Mouse (Mus musculus): Measurements from ENCODE around the gene Lgals7. TPM values are rescaled to one million over a fixed set of nuclear protein-coding genes. Genes with fewer than 3 reads are reported as not detected.

The Lgals7 gene
- 3.3 and 4.8 TPM in 2 replicates for polyA plus RNA-seq (2015; fragmentation: Nextera tagmentation; extraction: Ambion mirVana)

DNA sequence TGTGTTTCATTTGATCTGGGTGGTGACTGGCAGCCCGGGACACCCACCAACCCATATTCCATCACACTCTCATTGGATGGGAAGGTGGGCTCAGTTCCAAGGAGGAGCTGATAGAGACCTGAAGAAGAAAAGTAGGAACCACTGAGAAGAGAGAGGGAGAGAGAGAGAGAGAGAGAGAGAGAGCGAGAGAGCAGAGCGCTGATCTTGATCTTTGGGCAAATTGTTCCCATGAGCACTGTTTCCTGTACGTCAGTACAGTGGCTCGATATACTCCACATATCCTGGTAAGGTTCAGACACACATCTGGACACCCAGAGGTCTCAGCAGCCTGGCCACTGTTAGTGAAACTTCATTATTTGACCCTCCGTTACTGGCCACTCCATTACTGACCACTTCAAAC, at the start of gene Lgals7:
TSS of gene Lgals7 (plus strand) at position 314 of the 400 bp plus-strand sequence.
- Histone ChIP-seq H3K4me2 (peak within 1 kb of the TSS; percentile 19; the same call in 1 of the 2 replicates), H3K4me1 (peaks cover 22% of the 10 kb centered on the region), H3K36me3 (no peaks in the 10 kb centered on the region), H3K4me3 (replicated peaks) (no peak within 1 kb of the TSS), H3K27me3 (replicated peaks) (no peaks in the 10 kb centered on the region), H3K9me3 (replicated peaks) (no peaks in the 10 kb centered on the region), H3K9ac (replicated peaks) (no peak within 1 kb of the TSS), H3K27ac (replicated peaks) (no peak within 1 kb of the TSS)
- 68% methylated on average over 6 of the region's 6 CpGs for WGBS
- no peak for ATAC-seq (ENCODE audit: low FRiP score)

- H3K4me3 ChIP-seq (replicated peaks) = no peak overlapping the region
- H3K9ac ChIP-seq (replicated peaks) = no peak overlapping the region
- H3K27ac ChIP-seq (replicated peaks) = no peak overlapping the region
- H3K4me2 ChIP-seq = no peak overlapping the region
- peaks cover 64% of the 10 kb centered on the region for H3K36me3 ChIP-seq
- H3K4me1 ChIP-seq = peaks cover 58% of the 10 kb centered on the region
- no peak for ATAC-seq (ENCODE audit: low FRiP score)
- no peaks in the 10 kb centered on the region for H3K9me3 ChIP-seq (replicated peaks)
- WGBS = 90% methylated on average over 5 of the region's 5 CpGs
- no peaks in the 10 kb centered on the region for H3K27me3 ChIP-seq (replicated peaks)
Measured at GRCm38 (mm10) chr7:28814306-28815034, 49.2 kb upstream of the Lgals7 start.

- no peaks in the 10 kb centered on the region for H3K9me3 ChIP-seq (replicated peaks)
- 0 out of 2 replicates have a peak overlapping the region, but pooled peaks have one; percentile 1 for H3K9ac ChIP-seq (replicated peaks)
- peaks cover 72% of the 10 kb centered on the region for H3K36me3 ChIP-seq
- H3K4me3 ChIP-seq (replicated peaks) = no peak overlapping the region
- no peak overlapping the region for H3K4me2 ChIP-seq
- H3K27ac ChIP-seq (replicated peaks) = no peak overlapping the region
- H3K27me3 ChIP-seq (replicated peaks) = no peaks in the 10 kb centered on the region
- no peak for ATAC-seq (ENCODE audit: low FRiP score)
- H3K4me1 ChIP-seq = peaks cover 66% of the 10 kb centered on the region
- WGBS = 92% methylated on average over 9 of the region's 9 CpGs
Measured at GRCm38 (mm10) chr7:28815230-28815629, 48.4 kb upstream of the Lgals7 start.

- Histone ChIP-seq H3K4me1 (peaks cover 73% of the 10 kb centered on the region), H3K4me3 (replicated peaks) (no peak overlapping the region), H3K4me2 (no peak overlapping the region), H3K36me3 (peaks cover 82% of the 10 kb centered on the region), H3K9ac (replicated peaks) (no peak overlapping the region), H3K27ac (replicated peaks) (no peak overlapping the region), H3K27me3 (replicated peaks) (no peaks in the 10 kb centered on the region), H3K9me3 (replicated peaks) (no peaks in the 10 kb centered on the region)
- 88% methylated on average over 9 of the region's 9 CpGs for WGBS
- no peak for ATAC-seq (ENCODE audit: low FRiP score)
Measured at GRCm38 (mm10) chr7:28816201-28816600, 47.5 kb upstream of the Lgals7 start.

- ATAC-seq (ENCODE audit: low FRiP score) = no peak
- no peaks in the 10 kb centered on the region for H3K27me3 ChIP-seq (replicated peaks)
- H3K4me3 ChIP-seq (replicated peaks) = no peak overlapping the region
- H3K4me2 ChIP-seq = no peak overlapping the region
- no peak overlapping the region for H3K9ac ChIP-seq (replicated peaks)
- WGBS = 92% methylated on average over 10 of the region's 10 CpGs
- no peaks in the 10 kb centered on the region for H3K9me3 ChIP-seq (replicated peaks)
- peaks cover 89% of the 10 kb centered on the region for H3K36me3 ChIP-seq
- no peak overlapping the region for H3K27ac ChIP-seq (replicated peaks)
- peaks cover 75% of the 10 kb centered on the region for H3K4me1 ChIP-seq
Measured at GRCm38 (mm10) chr7:28816920-28817319, 46.7 kb upstream of the Lgals7 start.

- no peaks in the 10 kb centered on the region for H3K27me3 ChIP-seq (replicated peaks)
- WGBS = 57% methylated on average over 6 of the region's 6 CpGs
- H3K4me1 ChIP-seq = peaks cover 69% of the 10 kb centered on the region
- peaks cover 95% of the 10 kb centered on the region for H3K36me3 ChIP-seq
- H3K9me3 ChIP-seq (replicated peaks) = no peaks in the 10 kb centered on the region
- H3K4me3 ChIP-seq (replicated peaks) = no peak overlapping the region
- no peak overlapping the region for H3K4me2 ChIP-seq
- ATAC-seq (ENCODE audit: low FRiP score) = no peak
- no peak overlapping the region for H3K9ac ChIP-seq (replicated peaks)
- no peak overlapping the region for H3K27ac ChIP-seq (replicated peaks)
Measured at GRCm38 (mm10) chr7:28817524-28817923, 46.1 kb upstream of the Lgals7 start.

DNA sequence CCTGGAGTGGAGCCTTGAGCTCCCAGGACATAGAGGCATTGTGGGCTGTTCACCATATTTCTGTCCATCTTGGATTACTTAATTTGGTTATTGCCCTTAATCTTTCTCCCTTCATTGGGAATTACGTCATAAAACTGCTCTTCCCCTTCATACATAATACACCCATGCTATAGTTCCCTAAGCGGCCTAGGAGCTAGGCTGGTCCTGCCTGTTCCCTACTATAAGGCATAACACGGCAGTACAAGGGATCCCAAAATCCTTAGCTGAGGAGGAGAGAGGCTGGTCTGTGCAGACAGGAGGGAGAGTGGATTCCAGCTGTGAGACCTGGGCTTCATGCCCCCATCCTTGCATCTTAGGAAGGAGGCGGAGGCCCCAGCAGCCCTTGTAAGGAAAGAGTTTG, 45.7 kb upstream of the Lgals7 start:
- 88% methylated on average over 4 of the region's 4 CpGs for WGBS
- Histone ChIP-seq H3K9me3 (replicated peaks) (no peaks in the 10 kb centered on the region), H3K27me3 (replicated peaks) (no peaks in the 10 kb centered on the region), H3K4me2 (no peak overlapping the region), H3K27ac (replicated peaks) (no peak overlapping the region), H3K4me1 (peaks cover 64% of the 10 kb centered on the region), H3K9ac (replicated peaks) (no peak overlapping the region), H3K4me3 (replicated peaks) (no peak overlapping the region), H3K36me3 (peaks cover 97% of the 10 kb centered on the region)
- no peak for ATAC-seq (ENCODE audit: low FRiP score)

GRCm38 (mm10) chr7:28818436-28818835, 45.2 kb upstream of the Lgals7 start:
- no peaks in the 10 kb centered on the region for H3K27me3 ChIP-seq (replicated peaks)
- H3K9me3 ChIP-seq (replicated peaks) = no peaks in the 10 kb centered on the region
- ATAC-seq (ENCODE audit: low FRiP score) = no peak
- H3K4me3 ChIP-seq (replicated peaks) = no peak overlapping the region
- peaks cover 59% of the 10 kb centered on the region for H3K4me1 ChIP-seq
- WGBS = 83% methylated on average over 18 of the region's 18 CpGs
- no peak overlapping the region for H3K9ac ChIP-seq (replicated peaks)
- H3K36me3 ChIP-seq = peaks cover 93% of the 10 kb centered on the region
- H3K27ac ChIP-seq (replicated peaks) = no peak overlapping the region
- H3K4me2 ChIP-seq = no peak overlapping the region

- H3K27ac ChIP-seq (replicated peaks) = no peak overlapping the region
- H3K9me3 ChIP-seq (replicated peaks) = no peaks in the 10 kb centered on the region
- WGBS = 87% methylated on average over 4 of the region's 4 CpGs
- H3K9ac ChIP-seq (replicated peaks) = no peak overlapping the region
- H3K27me3 ChIP-seq (replicated peaks) = no peaks in the 10 kb centered on the region
- H3K36me3 ChIP-seq = peaks cover 88% of the 10 kb centered on the region
- peaks cover 56% of the 10 kb centered on the region for H3K4me1 ChIP-seq
- ATAC-seq (ENCODE audit: low FRiP score) = no peak
- no peak overlapping the region for H3K4me2 ChIP-seq
- no peak overlapping the region for H3K4me3 ChIP-seq (replicated peaks)
Measured at GRCm38 (mm10) chr7:28818861-28819452, 44.7 kb upstream of the Lgals7 start.

- H3K9me3 ChIP-seq (replicated peaks) = no peaks in the 10 kb centered on the region
- H3K27ac ChIP-seq (replicated peaks) = no peak overlapping the region
- H3K4me1 ChIP-seq = peaks cover 61% of the 10 kb centered on the region
- WGBS = 79% methylated on average over 4 of the region's 4 CpGs
- no peaks in the 10 kb centered on the region for H3K27me3 ChIP-seq (replicated peaks)
- H3K36me3 ChIP-seq = peaks cover 82% of the 10 kb centered on the region
- ATAC-seq (ENCODE audit: low FRiP score) = no peak
- no peak overlapping the region for H3K4me3 ChIP-seq (replicated peaks)
- H3K4me2 ChIP-seq = no peak overlapping the region
- 0 out of 2 replicates have a peak overlapping the region, but pooled peaks have one; percentile 23 for H3K9ac ChIP-seq (replicated peaks)
Measured at GRCm38 (mm10) chr7:28819571-28819970, 44.1 kb upstream of the Lgals7 start.

- no peak overlapping the region for H3K9ac ChIP-seq (replicated peaks)
- H3K4me1 ChIP-seq = peaks cover 57% of the 10 kb centered on the region
- WGBS = 26% methylated on average over 12 of the region's 12 CpGs
Measured at GRCm38 (mm10) chr7:28820358-28821260, 43.0 kb upstream of the Lgals7 start.

More at GRCm38 (mm10) chr7:28820358-28821260, 43.0 kb upstream of the Lgals7 start:
- no peak for ATAC-seq (ENCODE audit: low FRiP score)
- Histone ChIP-seq H3K9me3 (replicated peaks) (no peaks in the 10 kb centered on the region), H3K4me2 (no peak overlapping the region), H3K4me3 (replicated peaks) (no peak overlapping the region), H3K27ac (replicated peaks) (peak overlapping the region; percentile 46; the same call in 1 of the 2 replicates), H3K27me3 (replicated peaks) (no peaks in the 10 kb centered on the region), H3K36me3 (peaks cover 72% of the 10 kb centered on the region)

Data from neural tube, embryonic 15.5 days (tissue).